Mouse (Mus musculus) testis, adult 2 months (tissue): ENCODE data around the gene Arsb.

Experiments used
- CTCF ChIP-seq: fragments of 200-500 bp; IDR thresholded peaks from 2 replicates; pipeline ENCODE4 v1.5.1; 2012; ENCODE audit warnings: low read depth, mild to moderate bottlenecking, inconsistent platforms, low read length, moderate library complexity; ENCODE audit not compliant: control insufficient read depth, insufficient read depth, insufficient replicate concordance
- POLR2A ChIP-seq: fragments of 200-500 bp; IDR thresholded peaks from 2 replicates; pipeline ENCODE4 v1.6.1; 2012; ENCODE audit warnings: low read depth, mild to moderate bottlenecking, inconsistent platforms, low read length, moderate library complexity; ENCODE audit not compliant: control insufficient read depth

GRCm38 (mm10) chr13:93814081-93814480, 42.7 kb downstream of the Arsb start:
- TF ChIP-seq CTCF: no peak
- TF ChIP-seq POLR2A: no peak
